Mouse (Mus musculus): Measurements from ENCODE around the gene Cct3.
A peak's percentile ranks its signal among the peaks of the same experiment; 100 is the strongest.
"Not testable (repeated sequence)": the region's sequence is repeated elsewhere in the genome, so short reads cannot be mapped to it uniquely, and the experiment has no call there.

Gene Cct3

GRCm38 (mm10) chr3:88296561-88297318 is at the start of gene Cct3, which contains the start of gene Tsacc:
Cct3 (plus strand) TSS chr3:88297116.
Tsacc (minus strand) TSS chr3:88296999.
- DNase-seq (ENCODE audit: low read depth, low spot score) = peak; percentile 98

- DNase-seq (ENCODE audit: low read depth, low spot score) = no peak
These were observed 49.2 kb upstream of the Cct3 start for GRCm38 (mm10) chr3:88247666-88248065.

GRCm38 (mm10) chr3:88248406-88248805 is 48.5 kb upstream of the Cct3 start:
- DNase-seq (ENCODE audit: low read depth, low spot score) = no peak

- no peak for DNase-seq (ENCODE audit: low read depth, low spot score)
These were observed 44.2 kb upstream of the Cct3 start for GRCm38 (mm10) chr3:88252739-88253138.

GRCm38 (mm10) chr3:88254268-88254926 is 42.5 kb upstream of the Cct3 start, which contains the start of gene Rhbg:
Rhbg (minus strand) TSS chr3:88254709.
- DNase-seq (ENCODE audit: low read depth, low spot score) = no peak

DNA sequence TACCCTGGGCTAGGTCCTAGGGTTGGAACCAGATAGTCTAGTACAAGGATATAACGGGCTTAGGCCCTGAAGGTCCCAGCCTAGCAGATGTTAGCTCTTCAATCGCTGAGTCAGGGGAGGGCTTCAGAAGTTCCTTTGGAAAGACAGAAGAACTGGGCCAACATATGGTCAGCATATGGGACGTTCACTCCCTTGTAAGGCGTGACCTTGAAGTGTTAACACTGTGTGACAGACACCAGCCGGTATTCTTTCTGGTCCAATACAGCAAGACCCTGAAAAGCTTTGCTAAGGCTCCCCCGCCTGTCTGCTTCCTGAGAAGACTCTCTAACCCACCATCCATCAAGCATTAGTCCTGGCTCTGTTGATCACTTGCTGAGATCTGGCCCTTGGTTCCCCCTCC is 41.0 kb upstream of the Cct3 start:
- no peak for DNase-seq (ENCODE audit: low read depth, low spot score)

GRCm38 (mm10) chr3:88256382-88256781 is 40.5 kb upstream of the Cct3 start:
- no peak for DNase-seq (ENCODE audit: low read depth, low spot score)

GRCm38 (mm10) chr3:88262346-88262745 is 34.6 kb upstream of the Cct3 start:
- DNase-seq (ENCODE audit: low read depth, low spot score) = no peak

DNA sequence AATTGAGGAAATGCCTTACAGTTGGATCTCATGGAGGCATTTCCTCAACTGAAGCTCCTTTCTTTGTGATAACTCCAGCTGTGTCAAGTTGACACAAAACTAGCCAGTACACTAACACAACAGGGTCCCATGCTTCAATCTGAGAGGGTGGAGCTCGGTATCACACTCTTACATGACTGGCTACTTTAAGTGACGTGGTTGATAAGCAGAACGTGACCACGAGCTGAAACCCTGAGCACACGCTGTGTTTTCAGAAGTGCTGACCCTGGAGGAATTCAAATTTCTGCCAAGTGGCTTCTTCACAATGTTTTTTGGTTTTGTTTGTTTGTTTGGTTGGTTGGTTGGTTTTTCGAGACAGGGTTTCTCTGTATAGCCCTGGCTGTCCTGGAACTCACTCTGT is 28.9 kb upstream of the Cct3 start:
- DNase-seq (ENCODE audit: low read depth, low spot score) = not testable (repeated sequence)

DNA sequence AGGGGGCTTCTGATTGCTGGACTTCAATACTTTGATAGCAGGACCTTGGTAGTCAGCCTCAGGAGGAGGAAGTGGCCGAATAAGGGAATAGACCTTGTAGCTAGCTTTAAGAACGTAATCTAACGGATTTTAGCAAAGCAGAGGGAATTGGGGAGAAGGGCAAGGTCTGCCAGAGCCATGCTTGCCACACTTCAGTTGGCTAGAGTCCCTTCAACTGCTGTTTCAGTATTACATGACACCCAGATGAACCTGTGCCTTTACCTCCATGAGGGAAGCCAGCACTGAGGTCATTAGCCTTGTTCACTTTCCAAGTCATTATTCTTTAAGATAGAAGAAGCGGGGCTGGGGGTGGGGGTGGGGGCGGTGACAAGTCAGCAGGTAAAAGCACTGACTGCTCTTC is 27.9 kb upstream of the Cct3 start:
- no peak for DNase-seq (ENCODE audit: low read depth, low spot score)

- not testable (repeated sequence) for DNase-seq (ENCODE audit: low read depth, low spot score)
These were observed 25.6 kb upstream of the Cct3 start for GRCm38 (mm10) chr3:88271298-88271697.

DNA sequence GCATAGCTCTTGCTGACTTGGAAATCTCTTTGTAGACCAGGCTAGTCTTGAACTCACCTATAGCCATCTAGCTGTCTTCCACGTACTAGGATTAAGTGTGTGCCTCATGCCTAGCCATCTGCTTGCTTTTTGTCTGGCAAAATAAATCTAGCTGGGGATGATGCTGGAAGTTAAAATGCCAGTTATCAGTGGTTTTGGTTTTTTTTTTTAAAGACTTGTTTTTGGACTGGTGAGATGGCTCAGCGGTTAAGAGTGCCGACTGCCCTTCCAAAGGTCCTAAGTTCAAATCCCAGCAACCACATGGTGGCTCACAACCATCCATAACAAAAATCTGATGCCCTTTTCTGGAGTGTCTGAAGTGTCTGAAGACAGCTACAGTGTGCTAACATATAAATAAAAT is 25.1 kb upstream of the Cct3 start:
- no peak for DNase-seq (ENCODE audit: low read depth, low spot score)

DNA sequence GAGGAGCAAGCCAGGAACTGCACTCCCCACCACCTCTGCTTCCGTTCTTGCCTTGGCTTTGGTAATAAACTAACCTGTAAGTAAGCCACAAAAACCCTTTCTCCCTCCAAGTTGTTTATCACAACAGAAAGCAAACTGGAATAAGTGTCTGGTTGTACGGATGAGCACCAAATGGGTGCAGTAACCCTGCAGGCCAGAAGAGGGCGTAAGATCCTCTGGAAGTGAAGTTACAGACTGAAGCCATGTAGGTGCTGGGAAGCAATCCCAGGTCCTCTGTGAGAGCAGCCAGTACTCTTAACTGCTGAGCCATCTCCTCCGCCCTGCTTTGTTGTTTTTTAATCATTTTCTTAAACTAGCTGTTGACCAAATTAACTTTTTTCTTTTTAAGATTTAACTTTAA is 22.9 kb upstream of the Cct3 start:
- DNase-seq (ENCODE audit: low read depth, low spot score) = no peak

DNA sequence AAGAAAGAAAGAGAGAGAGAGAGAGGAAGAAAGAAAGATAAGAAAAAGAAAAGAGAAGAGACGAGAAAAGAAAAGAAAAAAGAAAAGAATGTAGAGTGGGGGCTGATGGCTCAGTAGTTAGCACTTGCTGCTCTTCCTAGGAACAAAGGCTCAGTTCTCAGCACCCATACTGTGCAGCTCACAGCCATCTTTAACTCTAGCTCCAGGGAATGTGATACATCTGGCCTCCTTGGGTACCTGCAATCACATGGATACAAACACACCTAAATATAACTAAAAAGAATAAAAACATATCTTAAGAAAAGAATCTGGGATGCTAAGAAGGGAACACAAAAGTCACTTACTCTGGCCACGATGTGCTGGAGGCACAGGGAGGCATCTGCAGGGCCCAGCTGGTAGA is 20.8 kb upstream of the Cct3 start:
- no peak for DNase-seq (ENCODE audit: low read depth, low spot score)

GRCm38 (mm10) chr3:88276529-88277143 is 20.3 kb upstream of the Cct3 start:
- DNase-seq (ENCODE audit: low read depth, low spot score) = peak; percentile 55

- no peak for DNase-seq (ENCODE audit: low read depth, low spot score)
These were observed 16.9 kb upstream of the Cct3 start for GRCm38 (mm10) chr3:88280035-88280434.

DNA sequence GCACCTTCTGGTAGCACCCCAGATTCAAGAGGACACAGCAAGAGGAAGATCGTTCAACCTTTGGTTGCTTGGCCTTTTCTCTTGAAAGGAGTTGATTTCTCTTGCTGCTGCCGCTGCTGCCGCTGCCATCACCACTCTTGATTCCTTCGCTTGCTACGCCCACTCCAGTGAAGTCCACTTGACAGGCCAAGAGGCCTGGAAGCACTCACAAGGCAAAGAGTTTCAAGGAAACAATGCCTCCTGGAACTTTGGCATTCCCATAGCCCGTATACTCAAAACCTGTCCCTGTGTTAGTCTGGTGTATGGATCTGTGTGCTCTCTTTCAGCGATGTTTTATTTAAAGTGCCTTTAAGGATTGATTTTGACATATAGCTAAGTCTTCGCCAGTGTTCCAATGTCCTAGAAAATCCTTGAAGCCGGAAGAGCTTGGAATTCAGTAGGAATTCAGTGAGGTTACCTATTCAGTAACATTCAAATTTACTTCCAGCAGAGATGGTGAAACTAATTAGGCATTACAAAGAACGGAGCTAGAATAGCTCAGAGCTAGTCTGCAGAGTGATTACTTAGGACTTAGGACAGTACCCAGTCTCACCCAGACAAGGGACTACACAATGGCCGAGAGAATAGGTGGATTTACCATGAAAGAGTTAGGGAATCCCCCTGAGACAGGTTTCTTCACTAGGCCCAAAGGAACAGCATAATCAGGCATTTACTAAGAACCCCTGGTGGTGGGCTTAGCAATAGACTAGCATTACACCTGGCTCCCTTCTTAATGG is 15.6 kb upstream of the Cct3 start:
- not testable (repeated sequence) for DNase-seq (ENCODE audit: low read depth, low spot score)

GRCm38 (mm10) chr3:88284815-88285564 is 11.9 kb upstream of the Cct3 start:
- DNase-seq (ENCODE audit: low read depth, low spot score) = not testable (repeated sequence)

DNA sequence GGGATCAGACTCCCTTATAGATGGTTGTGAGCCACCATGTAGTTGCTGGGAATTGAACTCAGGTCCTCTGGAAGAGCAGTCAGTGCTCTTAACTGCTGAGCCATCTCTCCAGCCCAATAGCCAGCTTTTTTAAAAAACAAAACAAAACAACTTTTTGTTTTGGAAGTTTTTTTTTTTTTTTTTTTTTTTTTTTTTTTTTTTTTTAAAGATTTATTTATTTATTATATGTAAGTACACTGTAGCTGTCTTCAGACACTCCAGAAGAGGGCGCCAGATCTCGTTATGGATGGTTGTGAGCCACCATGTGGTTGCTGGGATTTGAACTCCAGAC is 11.4 kb upstream of the Cct3 start:
- not testable (repeated sequence) for DNase-seq (ENCODE audit: low read depth, low spot score)

GRCm38 (mm10) chr3:88287110-88287509 is 9.8 kb upstream of the Cct3 start, which contains the start of gene Gm38392:
Gm38392 (minus strand) TSS chr3:88287210.
- DNase-seq (ENCODE audit: low read depth, low spot score) = no peak

- DNase-seq (ENCODE audit: low read depth, low spot score) = not testable (repeated sequence)
These were observed 8.7 kb upstream of the Cct3 start for GRCm38 (mm10) chr3:88288133-88288713.

All from WW6 (cell line).